Mouse (Mus musculus) neural tube, embryonic 12.5 days (tissue): ENCODE results near the gene Trib3. TPM values are rescaled to one million over a fixed set of nuclear protein-coding genes. Genes with fewer than 3 reads are reported as not detected.

Experiments used
- ATAC-seq: fragments of 200-750 bp; cut with Nextera tagmentation; 2 replicates; pipeline ENCODE4 v1.8.0; 2017; ENCODE audit warnings: low read depth, mild to moderate bottlenecking, moderate TSS enrichment, moderate library complexity; ENCODE audit not compliant: low FRiP score
- H3K27ac ChIP-seq: fragments of 300-500 bp; sonication (generic); 2 replicates; pipeline ENCODE4 v1.5.1; 2016
- H3K27me3 ChIP-seq: fragments of 300-500 bp; sonication (generic); replicated peaks from 2 replicates; pipeline ENCODE4 v1.6.1; 2016; ENCODE audit warnings: mild to moderate bottlenecking
- H3K36me3 ChIP-seq: fragments of 300-500 bp; sonication (generic); 2 replicates; pipeline ENCODE4 v1.6.1; 2016; ENCODE audit warnings: mild to moderate bottlenecking
- H3K4me1 ChIP-seq: fragments of 300-500 bp; sonication (generic); 2 replicates; pipeline ENCODE4 v1.6.1; 2016
- H3K4me2 ChIP-seq: fragments of 300-500 bp; sonication (generic); replicated peaks from 2 replicates; pipeline ENCODE4 v1.6.1; 2016; ENCODE audit warnings: mild to moderate bottlenecking
- H3K4me3 ChIP-seq: fragments of 300-500 bp; sonication (generic); 2 replicates; pipeline ENCODE4 v1.5.1; 2016
- H3K9ac ChIP-seq: fragments of 300-500 bp; sonication (generic); 2 replicates; pipeline ENCODE4 v1.6.1; 2016; ENCODE audit warnings: mild to moderate bottlenecking
- H3K9me3 ChIP-seq: fragments of 300-500 bp; sonication (generic); 2 replicates; pipeline ENCODE4 v1.6.1; 2016; ENCODE audit warnings: mild to moderate bottlenecking
- WGBS: fragments of 180-500 bp; shearing (Covaris S2); methylation state at CpG from one replicate; pipeline ENCODE4 v1.1.7; 2016; 5-methylcytosine and 5-hydroxymethylcytosine counted together
- polyA plus RNA-seq: library from polyadenylated mRNA; unstranded; fragments of >200 nt; fragmentation: Nextera tagmentation; extraction: Ambion mirVana; gene quantifications from 2 replicates; pipeline ENCODE4 v1.2.1, GENCODE M21; 2016

Trib3 gene
- polyA plus RNA-seq, 1 experiment from 2014 or later, result 2.3 TPM

DNA sequence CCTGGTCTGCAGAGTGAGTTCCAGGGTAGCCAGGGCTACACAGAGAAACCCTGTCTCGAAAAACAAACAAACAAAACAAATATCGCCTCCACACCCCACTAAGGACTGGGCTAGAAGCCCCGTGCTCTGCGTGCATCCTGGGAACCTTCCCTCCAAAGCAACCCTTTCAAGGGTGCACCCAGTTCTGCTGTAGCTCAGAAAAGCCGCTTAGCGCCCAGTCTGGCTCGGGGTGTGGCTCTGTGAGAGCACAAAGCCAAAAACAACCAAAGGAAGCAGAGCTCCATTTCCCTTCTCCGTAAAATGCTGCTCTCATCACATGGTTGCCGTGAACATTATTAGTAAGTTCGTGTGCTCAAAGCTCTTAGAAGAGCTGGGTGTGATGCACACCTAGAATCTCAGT lies 529 bp upstream of the Trib3 start:
- peak overlapping the region; percentile 93 for H3K4me2 ChIP-seq
- no peak overlapping the region for H3K27ac ChIP-seq
- no peaks in the 10 kb centered on the region for H3K9me3 ChIP-seq
- WGBS, result 11% methylated on average over 10 of the region's 10 CpGs
- peaks cover 8% of the 10 kb centered on the region for H3K4me1 ChIP-seq
- ATAC-seq, result no peak
- peaks cover 7% of the 10 kb centered on the region; the same call in 1 of the 2 replicates for H3K27me3 ChIP-seq
- peak overlapping the region; percentile 68 for H3K9ac ChIP-seq
- no peaks in the 10 kb centered on the region for H3K36me3 ChIP-seq
- H3K4me3 ChIP-seq, result peak overlapping the region; percentile 47

GRCm38 (mm10) chr2:152339631-152340179 lies 4.1 kb downstream of the Trib3 start:
- no peaks in the 10 kb centered on the region for H3K27me3 ChIP-seq
- H3K4me1 ChIP-seq, result peaks cover 8% of the 10 kb centered on the region
- no peaks in the 10 kb centered on the region for H3K9me3 ChIP-seq
- no peak overlapping the region for H3K4me3 ChIP-seq
- H3K9ac ChIP-seq, result no peak overlapping the region
- H3K27ac ChIP-seq, result no peak overlapping the region
- no peaks in the 10 kb centered on the region for H3K36me3 ChIP-seq
- WGBS, result 87% methylated on average over 22 of the region's 22 CpGs
- ATAC-seq, result no peak
- no peak overlapping the region for H3K4me2 ChIP-seq

DNA sequence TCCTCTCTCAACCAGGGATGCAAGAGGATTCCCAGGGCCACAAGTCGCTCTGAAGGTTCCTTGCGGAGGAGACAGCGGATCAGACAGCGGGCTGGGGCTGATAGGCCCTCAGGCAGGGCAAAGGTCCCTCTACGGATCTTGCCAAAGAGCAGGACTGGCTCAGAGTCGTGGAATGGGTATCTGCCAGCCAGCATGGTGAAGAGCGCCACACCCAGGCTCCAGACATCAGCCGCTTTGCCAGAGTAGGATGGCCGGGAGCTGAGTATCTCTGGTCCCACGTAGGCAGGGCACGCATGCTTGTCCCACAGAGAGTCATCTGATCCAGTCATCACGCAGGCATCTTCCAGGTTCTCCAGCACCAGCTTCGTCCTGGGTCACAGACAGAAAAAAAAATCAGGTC lies 5.5 kb downstream of the Trib3 start:
- 85% methylated on average over 13 of the region's 13 CpGs for WGBS
- no peak for ATAC-seq
- Histone ChIP-seq H3K4me1 (no peaks in the 10 kb centered on the region), H3K4me2 (no peak overlapping the region), H3K4me3 (no peak overlapping the region), H3K9me3 (no peaks in the 10 kb centered on the region), H3K27ac (no peak overlapping the region), H3K9ac (no peak overlapping the region), H3K36me3 (no peaks in the 10 kb centered on the region), H3K27me3 (no peaks in the 10 kb centered on the region)

- Histone ChIP-seq H3K9ac (no peak overlapping the region), H3K4me3 (no peak overlapping the region), H3K4me1 (0 out of 2 replicates have a peak, but pooled peaks cover 2% of the 10 kb centered on the region), H3K27me3 (no peaks in the 10 kb centered on the region), H3K4me2 (no peak overlapping the region), H3K36me3 (no peaks in the 10 kb centered on the region), H3K27ac (no peak overlapping the region), H3K9me3 (no peaks in the 10 kb centered on the region)
- no peak for ATAC-seq
- 89% methylated on average over 11 of the region's 11 CpGs for WGBS
Measured at GRCm38 (mm10) chr2:152337591-152338212, 6.1 kb downstream of the Trib3 start.

GRCm38 (mm10) chr2:152336856-152337255 lies 7.0 kb downstream of the Trib3 start:
- H3K27ac ChIP-seq, result no peak overlapping the region
- no peaks in the 10 kb centered on the region for H3K27me3 ChIP-seq
- 63% methylated on average over 1 of the region's 1 CpGs for WGBS
- no peak overlapping the region for H3K4me2 ChIP-seq
- H3K4me1 ChIP-seq, result 0 out of 2 replicates have a peak, but pooled peaks cover 3% of the 10 kb centered on the region
- H3K9me3 ChIP-seq, result no peaks in the 10 kb centered on the region
- no peak overlapping the region for H3K4me3 ChIP-seq
- ATAC-seq, result no peak
- H3K9ac ChIP-seq, result no peak overlapping the region
- no peaks in the 10 kb centered on the region for H3K36me3 ChIP-seq

DNA sequence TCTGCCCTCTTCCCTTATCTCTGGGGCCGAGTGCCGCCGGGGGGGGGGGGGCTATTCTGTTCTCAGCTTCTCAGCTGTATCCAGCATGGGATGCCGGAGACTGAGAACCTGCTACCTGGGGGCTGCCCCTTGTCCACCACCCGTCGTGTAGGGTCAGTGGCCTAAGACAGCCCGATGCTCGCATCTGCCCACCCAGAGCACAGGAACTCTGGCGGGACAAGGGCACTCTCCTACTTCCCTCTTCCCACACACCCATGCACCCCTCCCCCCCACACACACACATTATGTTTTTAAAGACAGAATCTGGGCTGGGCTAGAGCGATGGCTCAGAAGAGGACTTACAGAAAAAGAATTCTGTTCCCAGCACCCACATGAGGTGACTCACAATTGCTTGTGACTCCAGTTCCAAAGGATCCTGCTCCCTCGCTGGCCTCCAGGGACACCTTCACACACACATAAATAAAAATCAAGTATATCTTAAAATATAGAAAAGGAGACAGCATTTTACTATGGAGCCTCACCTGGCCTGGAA lies 8.5 kb downstream of the Trib3 start:
- 57% methylated on average over 11 of the region's 11 CpGs for WGBS
- no peak overlapping the region for H3K9ac ChIP-seq

GRCm38 (mm10) chr2:152333345-152334006 lies 10.4 kb downstream of the Trib3 start:
- WGBS, result 86% methylated on average over 4 of the region's 4 CpGs
- Histone ChIP-seq H3K4me1 (peaks cover 15% of the 10 kb centered on the region), H3K9ac (no peak overlapping the region), H3K9me3 (no peaks in the 10 kb centered on the region), H3K4me3 (no peak overlapping the region), H3K4me2 (no peak overlapping the region), H3K27ac (no peak overlapping the region), H3K27me3 (no peaks in the 10 kb centered on the region), H3K36me3 (peaks cover 10% of the 10 kb centered on the region)
- ATAC-seq, result no peak

More for the DNA sequence above, 8.5 kb downstream of the Trib3 start:
- Histone ChIP-seq H3K4me1 (peaks cover 15% of the 10 kb centered on the region), H3K27ac (no peak overlapping the region), H3K36me3 (no peaks in the 10 kb centered on the region), H3K4me3 (no peak overlapping the region), H3K4me2 (no peak overlapping the region), H3K9me3 (no peaks in the 10 kb centered on the region), H3K27me3 (no peaks in the 10 kb centered on the region)
- no peak for ATAC-seq

DNA sequence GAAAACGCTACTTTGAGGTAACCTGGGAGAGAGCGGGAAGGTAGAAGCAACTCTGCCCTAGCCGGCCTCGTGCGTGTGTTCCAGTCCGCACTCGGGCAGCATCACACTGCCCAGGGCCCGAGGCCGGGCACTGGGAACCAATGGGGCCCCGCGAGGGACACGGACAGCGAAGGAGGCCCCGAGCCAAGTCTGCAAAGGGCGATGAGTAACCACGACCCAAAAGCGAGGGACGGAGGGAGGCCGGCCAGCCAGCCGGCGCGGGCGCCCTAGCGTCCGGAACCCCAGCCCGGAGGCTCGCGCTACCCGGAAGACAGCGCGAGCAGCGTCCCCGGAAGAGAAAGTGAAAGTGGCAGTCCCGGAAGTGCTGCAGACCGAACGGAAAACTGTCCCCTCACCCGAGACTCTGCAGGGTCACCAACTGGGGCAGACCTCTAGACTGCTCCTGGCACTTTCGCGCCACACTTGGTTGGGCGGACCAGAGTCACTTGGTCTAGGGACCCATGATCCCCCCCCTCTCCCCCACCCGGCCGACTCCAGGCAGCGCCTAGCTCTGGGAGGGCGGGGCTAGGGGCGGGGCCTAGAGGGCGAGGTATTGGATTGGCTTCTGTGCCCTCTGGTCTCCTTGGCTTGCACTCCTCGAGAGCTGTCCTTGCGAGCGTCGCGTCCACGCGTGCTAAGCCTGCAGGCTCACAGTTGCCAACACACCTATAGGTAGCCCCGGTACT lies 11.6 kb downstream of the Trib3 start, which contains the start of gene Rbck1:
Rbck1 (minus strand) TSS at position 553 of the 725 bp plus-strand sequence.
- H3K27me3 ChIP-seq, result no peaks in the 10 kb centered on the region
- no peaks in the 10 kb centered on the region for H3K9me3 ChIP-seq
- H3K4me2 ChIP-seq, result peak within 1 kb of the TSS; percentile 80
- peak within 1 kb of the TSS; percentile 60; the same call in 1 of the 2 replicates for H3K27ac ChIP-seq
- H3K4me3 ChIP-seq, result peak within 1 kb of the TSS; percentile 80
- peaks cover 17% of the 10 kb centered on the region for H3K36me3 ChIP-seq
- under 1% methylated on average over 54 of the region's 54 CpGs for WGBS
- peak within 1 kb of the TSS; percentile 83 for H3K9ac ChIP-seq
- peaks cover 15% of the 10 kb centered on the region for H3K4me1 ChIP-seq
- ATAC-seq, result peak; percentile 97

- 74% methylated on average over 7 of the region's 7 CpGs for WGBS
- ATAC-seq, result no peak
- Histone ChIP-seq H3K27me3 (no peaks in the 10 kb centered on the region), H3K4me3 (no peak overlapping the region), H3K4me1 (peaks cover 15% of the 10 kb centered on the region), H3K36me3 (peaks cover 30% of the 10 kb centered on the region), H3K9ac (peak overlapping the region; percentile 83; the same call in 1 of the 2 replicates), H3K27ac (no peak overlapping the region), H3K9me3 (no peaks in the 10 kb centered on the region), H3K4me2 (peak overlapping the region; percentile 80)
Measured at GRCm38 (mm10) chr2:152330858-152331423, 12.9 kb downstream of the Trib3 start.

DNA sequence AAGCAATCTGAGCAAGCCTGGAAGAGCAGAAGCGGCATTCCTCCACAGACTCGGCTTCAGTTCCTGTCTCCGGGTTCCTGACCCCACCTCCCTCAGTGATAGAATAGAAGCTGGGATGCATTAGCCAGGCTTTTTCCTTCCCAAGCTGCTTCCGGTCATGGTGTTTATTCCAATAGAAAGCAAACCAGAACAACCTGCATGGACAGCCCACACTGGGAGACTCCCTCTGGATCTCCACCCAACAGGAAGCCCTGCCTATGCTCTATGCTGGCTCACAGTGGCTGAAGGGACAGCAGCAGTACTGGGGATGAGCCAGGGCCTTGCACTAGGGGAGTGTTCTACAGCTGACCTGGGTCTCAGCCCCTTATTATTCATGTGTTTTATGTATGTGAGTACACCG lies 15.9 kb downstream of the Trib3 start:
- H3K36me3 ChIP-seq, result peaks cover 60% of the 10 kb centered on the region
- peaks cover 15% of the 10 kb centered on the region for H3K4me1 ChIP-seq
- H3K27me3 ChIP-seq, result no peaks in the 10 kb centered on the region
- WGBS, result 85% methylated on average over 5 of the region's 5 CpGs
- H3K9me3 ChIP-seq, result no peaks in the 10 kb centered on the region
- H3K27ac ChIP-seq, result no peak overlapping the region
- H3K4me2 ChIP-seq, result no peak overlapping the region
- no peak for ATAC-seq
- no peak overlapping the region for H3K9ac ChIP-seq
- no peak overlapping the region for H3K4me3 ChIP-seq

DNA sequence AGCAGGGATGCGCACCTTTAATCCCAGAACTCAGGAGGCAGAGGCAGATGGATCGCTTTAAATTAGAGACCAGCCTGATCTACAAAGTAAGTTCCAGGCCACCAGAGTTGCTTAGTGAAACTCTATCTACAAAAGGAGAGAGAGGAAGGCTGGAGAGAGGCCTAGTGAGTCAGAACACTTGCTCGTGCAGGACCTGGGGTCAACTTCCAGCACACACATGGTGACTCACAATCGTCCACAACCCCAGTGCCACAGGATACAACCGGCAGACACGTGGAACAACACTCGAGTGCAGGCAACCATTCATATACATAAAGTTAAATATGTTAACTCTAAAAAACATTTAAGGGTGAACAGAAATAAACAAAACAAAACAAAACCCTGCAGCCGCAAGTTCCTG lies 17.2 kb downstream of the Trib3 start:
- peaks cover 73% of the 10 kb centered on the region for H3K36me3 ChIP-seq
- WGBS, result 93% methylated on average over 8 of the region's 8 CpGs

More for the DNA sequence above, 17.2 kb downstream of the Trib3 start:
- ATAC-seq, result no peak
- Histone ChIP-seq H3K9me3 (no peaks in the 10 kb centered on the region), H3K4me1 (peaks cover 12% of the 10 kb centered on the region), H3K4me2 (no peak overlapping the region), H3K4me3 (no peak overlapping the region), H3K27ac (no peak overlapping the region), H3K9ac (no peak overlapping the region), H3K27me3 (no peaks in the 10 kb centered on the region)
